Comparison of ENCODE assay signal across 8 mouse cellular contexts in the genomic region with DNA sequence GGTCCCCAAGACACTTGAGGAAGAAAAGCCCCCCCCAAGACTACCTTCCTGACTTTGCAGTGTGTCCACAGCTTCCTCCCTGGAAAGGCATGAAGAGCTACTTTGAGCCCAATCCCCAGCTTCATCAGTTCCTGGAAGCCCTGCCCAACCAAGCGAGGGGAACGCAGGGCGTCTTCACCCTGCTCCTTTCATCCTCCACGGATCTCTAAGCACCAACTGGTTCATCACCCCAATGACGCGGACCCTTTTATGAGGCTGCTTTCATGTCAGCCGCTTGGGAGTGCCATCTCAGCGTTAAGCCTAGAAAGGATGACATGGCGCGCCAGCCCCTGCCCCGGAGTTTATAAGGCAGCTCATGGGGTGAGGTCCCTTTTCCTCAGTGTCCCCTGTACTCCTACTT. TPM values are rescaled to one million over a fixed set of nuclear protein-coding genes. Genes with fewer than 3 reads are reported as not detected.
DNase-seq lines count a peak whose midpoint lies in the region; ATAC-seq and TF ChIP-seq lines count a peak whose summit lies in the region.

A gene (minus strand): TSS at position 187 of the 400 bp plus-strand sequence.

- no peak for TF ChIP-seq CTCF in layer of hippocampus, adult 2 months (conservative IDR thresholded peaks at IDR 0.05)
- no peak for TF ChIP-seq CTCF in gastrocnemius, adult 2 months (IDR thresholded peaks at IDR 0.05)
- TF ChIP-seq CTCF in hindbrain, postnatal 0 days (IDR thresholded peaks at IDR 0.05; ENCODE audit: low read depth) = no peak
- no peak for TF ChIP-seq CTCF in liver, postnatal 0 days (IDR thresholded peaks at IDR 0.05; ENCODE audit: low read depth)

- ATAC-seq in hindbrain, postnatal 0 days = peak; percentile 25; the same call in 1 of the 2 replicates
- ATAC-seq in liver, postnatal 0 days = no peak

- peak within 1 kb of the TSS; percentile 83 for H3K4me2 ChIP-seq in hindbrain, postnatal 0 days (ENCODE audit: low read depth, low read length)
- peak within 1 kb of the TSS; percentile 98 for H3K4me2 ChIP-seq in liver, postnatal 0 days (ENCODE audit: low read depth, low read length)

- no peaks in the 10 kb centered on the region for H3K27me3 ChIP-seq in hindbrain, postnatal 0 days (ENCODE audit: insufficient read depth, low read length)
- H3K27me3 ChIP-seq in liver, postnatal 0 days (ENCODE audit: insufficient read depth, low read length) = no peaks in the 10 kb centered on the region

- H3K4me1 ChIP-seq in hindbrain, postnatal 0 days (ENCODE audit: insufficient read depth, low read length) = peaks cover 19% of the 10 kb centered on the region
- peaks cover 34% of the 10 kb centered on the region for H3K4me1 ChIP-seq in liver, postnatal 0 days (ENCODE audit: insufficient read depth)

- no peak for DNase-seq in layer of hippocampus, adult 2 months (ENCODE audit: low spot score in 2 of 2)
- DNase-seq in layer of hippocampus, adult 9-10 months (ENCODE audit: low spot score) = no peak
- no peak for DNase-seq in adrenal gland, adult 8-10 months
- DNase-seq in gastrocnemius, adult 2 months = no peak
- no peak for DNase-seq in hindbrain, postnatal 0 days (ENCODE audit: low spot score)
- no peak for DNase-seq in liver, postnatal 0 days
- peak; percentile 65 for DNase-seq in thymus, postnatal 14 days
- DNase-seq in yolk sac, embryonic 10.5 days (ENCODE audit: low spot score) = no peak

- 4% methylated on average over 11 of the region's 11 CpGs for WGBS in hindbrain, postnatal 0 days
- WGBS in liver, postnatal 0 days (ENCODE audit: insufficient replicate concordance) = 7% methylated on average over 11 of the region's 11 CpGs

- intact Hi-C loops in gastrocnemius, adult 2 months (cut with DNase I) = loop anchor here (2.0 kb wide), 1 partner anchor 49 kb away; no protein-coding TSS in a partner anchor

- H3K9me3 ChIP-seq in hindbrain, postnatal 0 days (ENCODE audit: low read length) = no peaks in the 10 kb centered on the region
- H3K9me3 ChIP-seq in liver, postnatal 0 days (ENCODE audit: low read length) = no peaks in the 10 kb centered on the region

- TF ChIP-seq EP300 in liver, postnatal 0 days (IDR thresholded peaks at IDR 0.05; ENCODE audit: low read depth) = no peak

- H3K27ac ChIP-seq in layer of hippocampus, adult 2 months = peak within 1 kb of the TSS; percentile 97
- H3K27ac ChIP-seq in gastrocnemius, adult 2 months = peak within 1 kb of the TSS; percentile 97
- peak within 1 kb of the TSS; percentile 97 for H3K27ac ChIP-seq in hindbrain, postnatal 0 days
- H3K27ac ChIP-seq in liver, postnatal 0 days (ENCODE audit: low read depth) = peak within 1 kb of the TSS; percentile 94

- 0 out of 2 replicates have a peak, but pooled peaks cover 5% of the 10 kb centered on the region for H3K36me3 ChIP-seq in hindbrain, postnatal 0 days (ENCODE audit: insufficient read depth, low read length)
- peaks cover 5% of the 10 kb centered on the region; the same call in 1 of the 2 replicates for H3K36me3 ChIP-seq in liver, postnatal 0 days (replicated peaks; ENCODE audit: insufficient read depth, low read length)

- peak within 1 kb of the TSS; percentile 94 for H3K9ac ChIP-seq in hindbrain, postnatal 0 days (replicated peaks; ENCODE audit: low read length)
- peak within 1 kb of the TSS; percentile 92 for H3K9ac ChIP-seq in liver, postnatal 0 days (replicated peaks)

- peak within 1 kb of the TSS; percentile 98 for H3K4me3 ChIP-seq in layer of hippocampus, adult 2 months
- peak within 1 kb of the TSS; percentile 99 for H3K4me3 ChIP-seq in gastrocnemius, adult 2 months
- peak within 1 kb of the TSS; percentile 87 for H3K4me3 ChIP-seq in hindbrain, postnatal 0 days (ENCODE audit: low read length)
- H3K4me3 ChIP-seq in liver, postnatal 0 days (ENCODE audit: low read depth, low read length) = peak within 1 kb of the TSS; percentile 94

RNA-seq across cellular contexts. Expression of the gene that starts here (rescaled TPM):
- 100 to 1,000 TPM; 242 to 257 TPM for total RNA-seq in layer of hippocampus, adult 2 months (2021)
- 100 to 1,000 TPM; 204 to 279 (median 249) TPM for total RNA-seq in adrenal gland, adult 8-10 months (2022)
- 100 to 1,000 TPM; 116 TPM for total RNA-seq in gastrocnemius, adult 2 months (2021)
- total RNA-seq in hindbrain, postnatal 0 days (2014; rRNA removed) = 64.6 and 73.8 TPM in 2 replicates
- polyA plus RNA-seq in hindbrain, postnatal 0 days (2015; fragmentation: Nextera tagmentation; extraction: Ambion mirVana) = 237 and 246 TPM in 2 replicates
- polyA plus RNA-seq in liver, postnatal 0 days (2015; fragmentation: Nextera tagmentation; extraction: Ambion mirVana) = 45.1 and 49.1 TPM in 2 replicates
